Mouse (Mus musculus) bone marrow macrophage, adult 2 months (primary cell): ENCODE data around the gene Cabp1.

Experiments used
- CTCF ChIP-seq: IDR thresholded peaks from 2 replicates; pipeline ENCODE4 v1.5.1; 2012; ENCODE audit warnings: low read depth, mild to moderate bottlenecking, low read length, moderate library complexity
- POLR2A ChIP-seq: IDR thresholded peaks from 2 replicates; pipeline ENCODE4 v1.6.1; 2012; ENCODE audit warnings: mild to moderate bottlenecking, low read depth, low read length, borderline replicate concordance

GRCm38 (mm10) chr5:115143552-115143951 lies 50.6 kb downstream of the Cabp1 start:
- TF ChIP-seq CTCF (no peak), POLR2A (no peak)
